Mouse (Mus musculus) liver, embryonic 11.5 days (tissue): ENCODE results near the gene Ap3d1. TPM values are rescaled to one million over a fixed set of nuclear protein-coding genes. Genes with fewer than 3 reads are reported as not detected.

Experiments
- ATAC-seq: fragments of 200-750 bp; cut with Nextera tagmentation; replicated peaks from 2 replicates; pipeline ENCODE4 v1.8.0; 2017; ENCODE audit warnings: moderate number of reproducible peaks, mild to moderate bottlenecking, moderate TSS enrichment, moderate library complexity; ENCODE audit not compliant: low FRiP score
- DNase-seq: peaks from one replicate; pipeline ENCODE4 v3.0.0-alpha.2; 2017; ENCODE audit warnings: low spot score
- H3K27ac ChIP-seq: fragments of 300-500 bp; sonication (generic); 2 replicates; pipeline ENCODE4 v1.5.1; 2014; ENCODE audit warnings: mild to moderate bottlenecking, low read depth, low read length, control low read depth
- H3K27me3 ChIP-seq: fragments of 300-500 bp; sonication (generic); replicated peaks from 2 replicates; pipeline ENCODE4 v1.6.1; 2014; ENCODE audit warnings: low read length, mixed read lengths; ENCODE audit not compliant: control insufficient read depth, insufficient read depth
- H3K36me3 ChIP-seq: fragments of 300-500 bp; sonication (generic); 2 replicates; pipeline ENCODE4 v1.6.1; 2014; ENCODE audit warnings: mild to moderate bottlenecking, low read length, moderate library complexity, mixed read lengths; ENCODE audit not compliant: control insufficient read depth, insufficient read depth
- H3K4me1 ChIP-seq: fragments of 300-500 bp; sonication (generic); replicated peaks from 2 replicates; pipeline ENCODE4 v1.6.1; 2014; ENCODE audit warnings: low read length, mixed read lengths; ENCODE audit not compliant: control insufficient read depth, insufficient read depth
- H3K4me2 ChIP-seq: fragments of 300-500 bp; sonication (generic); 2 replicates; pipeline ENCODE4 v1.6.1; 2014; ENCODE audit warnings: mild to moderate bottlenecking, control low read depth, moderate library complexity
- H3K4me3 ChIP-seq: fragments of 300-500 bp; sonication (generic); 2 replicates; pipeline ENCODE4 v1.5.1; 2014; ENCODE audit warnings: low read depth, low read length, control low read depth
- H3K9ac ChIP-seq: fragments of 300-500 bp; sonication (generic); 2 replicates; pipeline ENCODE4 v1.6.1; 2014; ENCODE audit warnings: low read depth, low read length, control low read depth
- H3K9me3 ChIP-seq: fragments of 300-500 bp; sonication (generic); 2 replicates; pipeline ENCODE4 v1.6.1; 2016; ENCODE audit warnings: low read length, inconsistent platforms, mixed read lengths; ENCODE audit not compliant: control insufficient read depth
- WGBS: fragments of 180-500 bp; shearing (Covaris S2); extraction: QIAGEN DNeasy Blood & Tissue Kit; methylation state at CpG from one replicate; pipeline ENCODE4 v1.1.7; 2014; 5-methylcytosine and 5-hydroxymethylcytosine counted together
- polyA plus RNA-seq: library from polyadenylated mRNA; unstranded; fragments of >200 nt; fragmentation: Nextera tagmentation; extraction: Ambion mirVana; gene quantifications from 2 replicates; pipeline ENCODE4 v1.2.1, GENCODE M21; 2014

The Ap3d1 gene
- polyA plus RNA-seq, 1 experiment from 2014 or later = 53.2 TPM

DNA sequence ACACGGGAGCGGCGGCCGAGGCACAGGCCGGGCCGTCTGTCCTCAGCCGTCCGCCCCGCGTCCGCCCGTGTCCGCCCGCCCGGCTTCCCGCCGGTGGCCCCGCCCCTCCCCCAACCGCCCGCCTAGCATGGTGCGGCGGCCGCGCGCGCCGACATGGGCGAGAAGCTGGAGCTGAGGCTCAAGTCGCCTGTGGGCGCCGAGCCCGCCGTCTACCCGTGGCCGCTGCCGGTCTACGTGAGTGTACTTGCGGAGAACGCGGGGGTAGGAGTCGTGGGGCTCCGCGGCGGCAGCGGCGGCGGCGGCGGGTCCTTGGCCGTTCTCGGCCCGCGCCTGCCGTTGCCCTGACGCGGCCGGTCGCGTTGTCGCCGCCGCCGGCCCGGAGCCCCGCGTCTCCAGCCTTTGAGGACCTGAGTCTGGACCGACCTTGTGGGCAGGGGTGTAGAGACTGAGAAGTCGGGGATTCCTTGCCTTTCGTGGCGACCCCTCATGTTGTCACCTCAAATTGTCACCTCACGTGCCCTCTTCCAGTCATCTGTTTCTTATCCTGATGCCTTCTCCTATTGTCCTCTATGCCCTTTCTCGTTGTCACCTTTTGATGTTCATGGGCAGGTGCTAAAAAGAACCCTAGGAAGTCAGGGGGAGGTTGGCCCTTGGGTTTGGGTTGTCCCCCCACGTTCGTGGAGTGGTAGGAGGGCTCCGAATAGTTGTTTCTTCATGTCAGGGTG is 13.4 kb upstream of the Ap3d1 start:
- H3K9me3 ChIP-seq = no peaks in the 10 kb centered on the region
- WGBS = under 1% methylated on average over 56 of the region's 75 CpGs
- peak; percentile 46 for DNase-seq
- no peaks in the 10 kb centered on the region for H3K36me3 ChIP-seq
- peaks cover 57% of the 10 kb centered on the region for H3K4me1 ChIP-seq
- H3K27ac ChIP-seq = peak overlapping the region; percentile 81
- H3K4me2 ChIP-seq = peak overlapping the region; percentile 83
- H3K4me3 ChIP-seq = peak overlapping the region; percentile 95
- H3K9ac ChIP-seq = peak overlapping the region; percentile 94
- no peaks in the 10 kb centered on the region for H3K27me3 ChIP-seq
- ATAC-seq = peak; percentile 44

DNA sequence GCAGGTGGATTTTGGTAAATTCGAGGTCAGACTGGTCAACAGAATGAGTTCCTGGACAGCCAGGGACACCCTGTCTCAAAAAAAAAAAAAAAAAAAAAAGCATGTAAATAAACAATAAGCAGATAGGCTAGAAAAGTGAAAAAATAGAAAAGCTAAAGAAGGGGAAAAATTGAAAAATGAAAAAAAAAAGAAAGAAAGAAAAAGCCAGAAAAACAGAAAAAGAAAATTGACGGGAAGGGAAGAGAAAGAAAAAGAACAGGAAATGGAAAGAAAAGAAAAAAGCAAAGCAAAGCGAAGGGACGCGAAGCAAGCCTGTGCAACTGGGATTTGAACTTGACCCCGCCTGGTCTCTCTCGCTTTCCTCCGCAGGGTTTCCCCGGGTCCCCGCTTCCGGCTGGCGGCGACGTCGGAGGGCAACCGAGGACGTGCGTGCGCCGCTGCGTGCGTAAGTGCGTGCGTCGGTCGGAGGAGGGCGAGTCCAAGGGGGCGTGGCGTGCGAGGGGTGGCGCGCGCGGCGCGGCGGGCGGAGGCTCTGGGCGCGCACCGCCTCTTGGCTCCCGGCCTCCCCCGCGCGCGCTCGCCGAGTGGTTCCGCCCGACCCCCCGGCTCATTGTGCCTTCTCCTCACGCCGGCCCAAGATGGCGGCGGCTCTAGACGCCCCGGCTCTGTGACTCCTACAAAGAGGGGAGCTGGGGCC is 12.7 kb upstream of the Ap3d1 start, which contains the start of gene Dot1l:
TSS of gene Dot1l (plus strand) at position 613 of the 697 bp plus-strand sequence.
- ATAC-seq = peak; percentile 86
- peaks cover 53% of the 10 kb centered on the region for H3K4me1 ChIP-seq

DNA sequence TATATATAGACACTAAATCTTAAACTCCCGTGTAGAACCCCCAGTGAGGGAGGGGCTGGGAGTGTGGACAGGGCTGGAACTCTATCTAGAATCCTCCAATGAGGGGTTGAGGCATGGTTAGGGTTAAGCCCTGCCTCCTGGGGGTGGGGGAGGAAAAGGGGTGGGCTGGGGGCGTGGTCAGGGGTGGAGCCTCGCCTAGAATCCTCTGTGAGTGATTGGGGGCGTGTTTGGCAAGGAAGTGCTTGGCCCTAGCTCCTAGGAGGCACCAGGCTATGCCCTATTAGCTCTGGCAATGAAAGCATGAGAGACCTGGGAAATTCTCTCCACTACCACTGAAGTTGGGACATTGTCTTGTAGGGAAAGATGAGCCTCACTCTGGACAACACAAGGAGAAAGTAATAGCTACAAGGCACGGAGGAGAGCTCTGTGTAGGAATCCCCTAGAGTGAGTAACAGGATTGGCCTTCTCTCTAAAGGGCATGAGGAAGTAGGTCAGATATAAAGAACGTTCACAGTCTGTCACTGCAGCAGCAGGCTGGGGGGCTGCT is 10.1 kb upstream of the Ap3d1 start:
- Histone ChIP-seq H3K4me2 (peak overlapping the region; percentile 80), H3K4me1 (peaks cover 28% of the 10 kb centered on the region), H3K9ac (peak overlapping the region; percentile 36; the same call in 1 of the 2 replicates), H3K27ac (peak overlapping the region; percentile 10), H3K4me3 (peak overlapping the region; percentile 24), H3K27me3 (no peaks in the 10 kb centered on the region), H3K36me3 (no peaks in the 10 kb centered on the region), H3K9me3 (no peaks in the 10 kb centered on the region)
- peak; percentile 83 for ATAC-seq
- whole genome bisulfite sequencing = 5% methylated on average over 6 of the region's 6 CpGs
- peak; percentile 89 for DNase-seq

More for the DNA sequence above, 12.7 kb upstream of the Ap3d1 start, which contains the start of gene Dot1l:
- DNase-seq = peak; percentile 99
- Histone ChIP-seq H3K4me3 (peak within 1 kb of the TSS; percentile 95), H3K36me3 (no peaks in the 10 kb centered on the region), H3K9ac (peak within 1 kb of the TSS; percentile 94), H3K9me3 (no peaks in the 10 kb centered on the region), H3K27ac (peak within 1 kb of the TSS; percentile 81), H3K4me2 (peak within 1 kb of the TSS; percentile 83), H3K27me3 (no peaks in the 10 kb centered on the region)
- WGBS = under 1% methylated on average over 56 of the region's 57 CpGs

DNA sequence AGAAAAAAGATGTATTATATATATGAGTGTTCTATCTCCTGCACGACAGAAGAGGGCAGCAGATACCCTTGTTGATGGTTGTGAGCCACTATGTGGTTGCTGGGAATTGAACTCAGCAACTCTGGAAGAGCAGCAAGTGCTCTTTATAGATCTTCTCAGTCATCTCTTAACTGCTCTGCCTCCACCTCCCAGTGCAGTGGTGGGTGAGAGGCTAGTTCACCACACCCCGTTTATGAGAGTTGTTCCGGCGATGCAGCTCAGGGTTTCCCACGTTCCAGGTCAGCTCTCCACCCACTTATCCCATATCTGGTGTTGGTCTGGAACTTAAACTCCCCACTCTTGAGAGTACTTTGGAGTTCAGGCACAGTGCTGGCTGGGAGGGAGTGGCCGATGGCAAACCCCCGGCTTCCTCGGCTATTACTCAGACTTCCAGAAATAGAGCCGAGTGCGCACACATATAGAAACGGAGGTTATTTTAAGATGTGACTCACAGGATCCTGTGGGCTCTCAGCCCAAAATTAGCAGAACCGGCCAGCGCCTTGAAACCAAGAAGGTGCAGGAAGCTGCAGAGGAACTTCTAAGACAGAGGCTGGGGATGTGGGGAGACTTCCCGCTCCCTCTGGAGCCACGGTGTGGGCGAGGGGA is 9.2 kb upstream of the Ap3d1 start:
- Histone ChIP-seq H3K36me3 (no peaks in the 10 kb centered on the region), H3K4me1 (peaks cover 20% of the 10 kb centered on the region), H3K9me3 (no peaks in the 10 kb centered on the region), H3K27ac (peak overlapping the region; percentile 16), H3K4me3 (peak overlapping the region; percentile 24), H3K4me2 (peak overlapping the region; percentile 80), H3K9ac (peak overlapping the region; percentile 36; the same call in 1 of the 2 replicates), H3K27me3 (no peaks in the 10 kb centered on the region)
- WGBS = 8% methylated on average over 16 of the region's 16 CpGs
- peak; percentile 46 for DNase-seq
- no peak for ATAC-seq

DNA sequence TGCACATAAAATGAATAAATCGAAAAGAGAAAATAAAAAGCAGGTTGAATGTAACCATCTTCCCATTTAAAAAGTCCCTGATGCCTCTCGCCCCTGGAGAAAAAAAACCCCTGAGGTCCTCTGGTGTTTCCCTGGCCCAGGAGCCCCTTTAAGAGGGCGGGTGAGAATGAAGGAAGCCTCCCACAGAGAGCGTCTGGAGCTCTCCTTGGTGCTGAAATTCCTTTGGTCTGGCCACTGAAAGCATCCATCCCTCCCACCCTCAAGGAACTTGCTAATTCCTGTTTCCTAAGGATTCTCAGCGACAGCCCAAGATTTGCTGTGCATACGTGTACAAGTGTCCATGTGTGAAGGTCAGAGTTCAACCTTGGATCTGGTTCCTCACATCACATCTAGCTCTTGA is 6.5 kb upstream of the Ap3d1 start:
- Histone ChIP-seq H3K9me3 (no peaks in the 10 kb centered on the region), H3K27ac (no peak overlapping the region), H3K4me1 (peaks cover 20% of the 10 kb centered on the region), H3K4me2 (no peak overlapping the region), H3K9ac (no peak overlapping the region), H3K36me3 (no peaks in the 10 kb centered on the region), H3K27me3 (no peaks in the 10 kb centered on the region), H3K4me3 (no peak overlapping the region)
- 11% methylated on average over 6 of the region's 6 CpGs for WGBS
- ATAC-seq (no peak), DNase-seq (peak; percentile 61)

DNA sequence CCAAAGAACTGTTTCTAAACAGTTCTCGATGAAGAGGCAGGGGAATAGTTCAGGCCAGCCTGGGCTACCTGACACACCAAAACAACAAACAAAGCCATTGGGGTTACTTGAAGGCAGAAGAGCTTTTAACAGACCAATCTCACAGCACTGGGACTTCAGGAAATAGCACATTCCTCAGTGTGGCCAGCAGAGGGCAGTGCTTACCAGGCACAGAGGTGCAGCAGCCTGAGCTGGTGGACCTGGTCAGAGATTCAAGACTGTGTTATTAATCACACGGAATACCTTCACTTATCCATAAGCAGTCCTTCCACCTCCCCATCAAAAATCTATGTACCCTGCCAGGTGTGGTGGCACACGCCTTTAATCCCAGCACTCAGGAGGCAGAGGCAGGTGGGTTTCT is 5.3 kb upstream of the Ap3d1 start:
- Histone ChIP-seq H3K9ac (no peak overlapping the region), H3K27me3 (no peaks in the 10 kb centered on the region), H3K4me1 (peaks cover 20% of the 10 kb centered on the region), H3K36me3 (no peaks in the 10 kb centered on the region), H3K4me3 (no peak overlapping the region), H3K27ac (no peak overlapping the region), H3K9me3 (no peaks in the 10 kb centered on the region), H3K4me2 (no peak overlapping the region)
- ATAC-seq = no peak
- DNase-seq = peak; percentile 64
- WGBS = 12% methylated on average over 3 of the region's 3 CpGs

DNA sequence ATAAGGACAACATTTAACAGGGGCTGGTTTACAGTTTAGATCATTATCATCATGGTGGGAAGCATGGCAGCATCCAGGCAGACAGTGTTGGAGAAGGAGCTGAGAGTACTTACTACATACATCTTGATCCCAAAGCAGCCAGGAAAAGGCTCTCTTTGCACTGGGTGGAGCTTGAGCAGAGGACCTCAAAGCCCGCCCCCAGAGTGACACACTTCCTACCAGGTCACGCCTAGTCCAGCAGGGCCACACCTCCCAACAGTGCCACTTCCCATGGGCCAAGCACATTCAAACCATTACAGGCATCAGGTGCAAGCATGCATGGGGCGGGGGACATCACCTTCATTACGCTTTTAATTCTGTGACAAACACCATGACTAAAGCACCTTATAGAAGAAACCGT is 2.2 kb upstream of the Ap3d1 start:
- no peak overlapping the region for H3K9ac ChIP-seq
- peak overlapping the region; percentile 38 for H3K4me2 ChIP-seq
- no peak overlapping the region for H3K27ac ChIP-seq
- 0 out of 2 replicates have a peak overlapping the region, but pooled peaks have one; percentile 10 for H3K4me3 ChIP-seq
- DNase-seq (peak; percentile 56), ATAC-seq (peak; percentile 66)
- 31% methylated on average over 5 of the region's 5 CpGs for WGBS
- peaks cover 27% of the 10 kb centered on the region for H3K4me1 ChIP-seq
- H3K27me3 ChIP-seq = no peaks in the 10 kb centered on the region
- peaks cover 4% of the 10 kb centered on the region; the same call in 1 of the 2 replicates for H3K36me3 ChIP-seq
- H3K9me3 ChIP-seq = no peaks in the 10 kb centered on the region

DNA sequence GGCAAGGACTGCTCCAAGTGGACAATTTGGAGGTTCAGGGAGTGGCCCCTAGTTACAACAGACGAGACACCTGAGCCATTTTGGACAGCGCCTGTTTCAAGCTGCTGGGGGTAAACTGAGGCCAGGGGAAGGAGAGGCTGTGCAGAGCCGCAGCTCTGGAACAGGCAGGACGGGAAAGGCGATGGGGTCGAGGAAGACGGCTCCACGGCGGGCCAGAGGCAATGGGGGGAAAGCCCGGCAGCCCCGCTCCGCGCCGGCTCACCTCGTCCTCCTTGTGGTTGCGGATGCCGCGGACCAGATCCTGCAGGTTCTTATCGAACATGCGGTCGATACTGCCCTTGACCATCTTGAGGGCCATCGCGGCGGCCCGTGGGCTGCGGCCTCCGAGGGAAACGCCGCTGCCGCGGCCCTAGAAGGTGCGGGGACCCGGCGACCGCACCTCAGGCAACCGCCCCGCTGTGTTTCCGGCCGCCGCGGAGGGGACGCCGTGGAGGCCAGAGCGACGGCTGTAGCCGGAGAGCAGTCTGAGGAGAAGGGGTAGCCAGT is 357 bp downstream of the Ap3d1 start:
- Histone ChIP-seq H3K4me3 (peak overlapping the region; percentile 91), H3K4me1 (peaks cover 31% of the 10 kb centered on the region), H3K36me3 (peaks cover 4% of the 10 kb centered on the region; the same call in 1 of the 2 replicates), H3K9me3 (no peaks in the 10 kb centered on the region), H3K9ac (peak overlapping the region; percentile 96), H3K4me2 (peak overlapping the region; percentile 99), H3K27ac (peak overlapping the region; percentile 86), H3K27me3 (no peaks in the 10 kb centered on the region)
- under 1% methylated on average over 46 of the region's 46 CpGs for WGBS
- ATAC-seq (no peak), DNase-seq (no peak)
